Mouse (Mus musculus): ENCODE measurements at regions not wholly inside any gene's neighbourhood (a gene's known extent, or its start where the extent isn't known, plus 50 kb on each side); places are given as distances from the start of the nearest gene placed in this dataset.

DNA sequence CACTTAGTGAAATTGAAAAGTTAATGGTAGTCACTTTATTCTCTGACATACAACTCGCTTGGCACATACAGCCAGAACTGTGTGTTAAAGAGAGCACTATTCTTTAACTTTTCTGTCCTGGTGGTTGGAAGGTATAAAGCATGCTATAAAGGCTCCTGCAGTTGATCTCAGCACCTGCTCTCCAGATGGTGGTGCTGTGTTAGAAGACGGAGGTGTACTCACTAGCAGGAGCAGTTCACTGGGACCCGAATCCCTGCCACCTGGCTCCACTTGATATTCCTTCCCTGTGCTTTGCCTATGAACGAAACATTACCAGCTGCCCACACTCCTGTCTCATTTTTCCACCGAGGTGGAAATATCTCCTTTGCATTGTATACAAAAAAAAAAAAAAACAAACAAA lies 373.2 kb upstream of the Adamts16 start:
- H3K36me3 ChIP-seq (ENCODE audit: control insufficient read depth, insufficient read depth, low read length) = no peaks in the 10 kb centered on the region
- H3K4me1 ChIP-seq (ENCODE audit: control insufficient read depth, insufficient read depth, low read length) = no peaks in the 10 kb centered on the region
- H3K27me3 ChIP-seq (replicated peaks; ENCODE audit: control insufficient read depth, insufficient read depth, low read length) = no peaks in the 10 kb centered on the region
- WGBS = 53% methylated on average over 5 of the region's 5 CpGs
- no peak for ATAC-seq
- H3K27ac ChIP-seq (ENCODE audit: low read depth, low read length) = no peak overlapping the region
- H3K4me3 ChIP-seq (ENCODE audit: low read depth, low read length) = no peak overlapping the region
- H3K9me3 ChIP-seq (replicated peaks; ENCODE audit: control insufficient read depth, low read length) = no peaks in the 10 kb centered on the region
- H3K9ac ChIP-seq (ENCODE audit: low read length) = no peak overlapping the region
- no peak overlapping the region for H3K4me2 ChIP-seq (ENCODE audit: low read length)
- DNase-seq (ENCODE audit: low spot score) = no peak

DNA sequence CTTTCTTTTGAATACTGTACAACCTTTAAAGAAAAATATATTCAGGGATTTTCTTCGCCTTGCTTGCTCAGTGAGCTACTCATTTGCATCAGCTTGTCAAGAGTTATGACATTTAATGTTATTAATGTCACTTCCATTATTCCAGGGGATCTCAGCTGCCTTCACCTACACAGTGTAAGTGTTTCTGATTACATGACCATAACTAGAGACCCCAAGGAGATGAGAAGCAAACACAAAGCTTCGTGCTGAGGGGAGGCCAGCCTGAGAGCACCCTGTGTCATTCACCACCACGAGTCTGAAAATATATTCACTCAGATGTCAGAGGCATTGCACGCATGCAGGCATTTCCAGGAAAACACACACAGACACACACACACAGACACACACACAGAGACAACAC lies 369.8 kb upstream of the Adamts16 start:
- ATAC-seq = no peak
- Histone ChIP-seq H3K4me1 (ENCODE audit: control insufficient read depth, insufficient read depth, low read length) (no peaks in the 10 kb centered on the region), H3K27me3 (replicated peaks; ENCODE audit: control insufficient read depth, insufficient read depth, low read length) (no peaks in the 10 kb centered on the region), H3K27ac (ENCODE audit: low read depth, low read length) (no peak overlapping the region), H3K36me3 (ENCODE audit: control insufficient read depth, insufficient read depth, low read length) (no peaks in the 10 kb centered on the region), H3K4me3 (ENCODE audit: low read depth, low read length) (no peak overlapping the region), H3K9me3 (replicated peaks; ENCODE audit: control insufficient read depth, low read length) (no peaks in the 10 kb centered on the region), H3K4me2 (ENCODE audit: low read length) (no peak overlapping the region), H3K9ac (ENCODE audit: low read length) (no peak overlapping the region)
- WGBS = 59% methylated on average over 4 of the region's 4 CpGs
- no peak for DNase-seq (ENCODE audit: low spot score)

DNA sequence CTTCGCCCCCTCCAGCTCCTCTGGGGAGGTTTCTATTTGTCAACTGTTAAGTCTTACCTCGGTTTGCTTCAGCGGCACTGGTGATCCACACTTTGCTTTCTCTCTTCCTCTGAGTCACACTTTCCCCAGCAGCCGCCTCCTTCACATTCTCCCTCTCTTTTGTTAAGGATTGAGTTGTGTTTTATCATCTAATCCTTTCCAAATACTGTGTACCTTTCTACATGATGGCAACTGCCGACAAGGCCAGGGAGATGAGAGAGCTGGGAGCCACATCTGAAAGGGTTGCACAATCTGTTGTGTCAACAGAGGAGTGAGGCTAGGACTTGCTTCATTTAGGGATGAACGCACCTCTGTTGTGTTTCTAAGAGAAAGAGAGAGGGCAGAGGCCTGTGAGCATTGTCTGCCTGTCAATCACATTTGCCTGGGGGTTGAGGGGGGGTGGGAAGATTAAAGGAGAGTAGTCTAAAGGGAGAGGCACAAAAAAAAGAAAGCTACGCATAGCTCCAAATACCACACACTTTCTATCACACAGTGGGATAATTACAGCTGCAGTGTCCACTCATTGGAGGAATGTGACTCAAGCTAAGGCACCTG lies 369.1 kb upstream of the Adamts16 start:
- DNase-seq (ENCODE audit: low spot score) (no peak), ATAC-seq (peak; percentile 23; the same call in 1 of the 2 replicates)
- Histone ChIP-seq H3K27ac (ENCODE audit: low read depth, low read length) (no peak overlapping the region), H3K9ac (ENCODE audit: low read length) (no peak overlapping the region), H3K4me2 (ENCODE audit: low read length) (no peak overlapping the region), H3K4me1 (ENCODE audit: control insufficient read depth, insufficient read depth, low read length) (no peaks in the 10 kb centered on the region), H3K4me3 (ENCODE audit: low read depth, low read length) (no peak overlapping the region), H3K9me3 (replicated peaks; ENCODE audit: control insufficient read depth, low read length) (no peaks in the 10 kb centered on the region), H3K36me3 (ENCODE audit: control insufficient read depth, insufficient read depth, low read length) (no peaks in the 10 kb centered on the region), H3K27me3 (replicated peaks; ENCODE audit: control insufficient read depth, insufficient read depth, low read length) (no peaks in the 10 kb centered on the region)
- WGBS = 17% methylated on average over 7 of the region's 7 CpGs

DNA sequence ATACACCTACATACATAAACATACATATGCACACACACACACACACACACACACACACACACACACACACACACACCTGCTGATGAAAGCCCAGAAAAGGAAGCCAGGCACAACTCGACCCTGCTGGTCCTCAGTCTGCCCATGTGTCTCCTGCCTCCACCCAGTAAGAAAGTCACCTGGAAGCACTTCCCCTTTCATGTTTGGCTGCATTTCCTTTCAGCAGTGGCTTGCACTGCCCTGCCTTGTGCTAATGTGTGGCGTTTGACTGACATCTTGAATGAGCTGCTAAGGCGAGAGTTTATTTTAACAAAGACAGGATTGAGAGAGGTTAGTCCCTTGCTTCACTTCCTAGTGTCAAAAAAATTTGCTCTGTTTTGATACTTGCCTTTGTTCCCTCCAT lies 364.1 kb upstream of the Adamts16 start:
- H3K9me3 ChIP-seq (replicated peaks; ENCODE audit: control insufficient read depth, low read length) = no peaks in the 10 kb centered on the region
- WGBS = 40% methylated on average over 3 of the region's 3 CpGs
- DNase-seq (ENCODE audit: low spot score) (no peak), ATAC-seq (no peak)
- no peak overlapping the region for H3K9ac ChIP-seq (ENCODE audit: low read length)
- H3K27me3 ChIP-seq (replicated peaks; ENCODE audit: control insufficient read depth, insufficient read depth, low read length) = no peaks in the 10 kb centered on the region
- H3K4me1 ChIP-seq (ENCODE audit: control insufficient read depth, insufficient read depth, low read length) = no peaks in the 10 kb centered on the region
- H3K36me3 ChIP-seq (ENCODE audit: control insufficient read depth, insufficient read depth, low read length) = no peaks in the 10 kb centered on the region
- H3K4me3 ChIP-seq (ENCODE audit: low read depth, low read length) = no peak overlapping the region
- H3K4me2 ChIP-seq (ENCODE audit: low read length) = no peak overlapping the region
- no peak overlapping the region for H3K27ac ChIP-seq (ENCODE audit: low read depth, low read length)

DNA sequence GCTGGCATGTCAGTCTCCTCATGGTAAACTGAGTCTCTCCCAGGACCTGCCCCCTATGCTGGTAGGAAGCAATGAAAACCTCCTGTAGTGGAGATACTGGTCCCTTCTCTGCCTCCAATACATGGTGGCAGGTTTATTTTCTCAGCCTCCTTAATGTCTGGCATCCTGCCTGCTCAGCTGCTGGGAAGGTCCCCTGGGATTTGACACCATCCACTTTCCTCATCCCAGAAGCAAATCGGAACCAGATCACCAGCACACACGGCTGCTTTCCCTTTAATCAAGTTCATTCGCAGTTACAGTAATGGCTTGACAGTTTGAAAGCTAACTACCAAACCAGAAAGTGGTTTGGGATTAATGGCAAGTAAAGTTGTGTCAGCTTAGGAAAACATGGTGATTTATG lies 359.0 kb upstream of the Adamts16 start:
- Histone ChIP-seq H3K4me3 (ENCODE audit: low read depth, low read length) (no peak overlapping the region), H3K4me1 (ENCODE audit: control insufficient read depth, insufficient read depth, low read length) (no peaks in the 10 kb centered on the region), H3K4me2 (ENCODE audit: low read length) (no peak overlapping the region), H3K27ac (ENCODE audit: low read depth, low read length) (no peak overlapping the region), H3K9me3 (replicated peaks; ENCODE audit: control insufficient read depth, low read length) (no peaks in the 10 kb centered on the region), H3K27me3 (replicated peaks; ENCODE audit: control insufficient read depth, insufficient read depth, low read length) (no peaks in the 10 kb centered on the region), H3K9ac (ENCODE audit: low read length) (no peak overlapping the region), H3K36me3 (ENCODE audit: control insufficient read depth, insufficient read depth, low read length) (no peaks in the 10 kb centered on the region)
- 57% methylated on average over 3 of the region's 3 CpGs for WGBS
- DNase-seq (ENCODE audit: low spot score) = peak; percentile 36
- no peak for ATAC-seq

DNA sequence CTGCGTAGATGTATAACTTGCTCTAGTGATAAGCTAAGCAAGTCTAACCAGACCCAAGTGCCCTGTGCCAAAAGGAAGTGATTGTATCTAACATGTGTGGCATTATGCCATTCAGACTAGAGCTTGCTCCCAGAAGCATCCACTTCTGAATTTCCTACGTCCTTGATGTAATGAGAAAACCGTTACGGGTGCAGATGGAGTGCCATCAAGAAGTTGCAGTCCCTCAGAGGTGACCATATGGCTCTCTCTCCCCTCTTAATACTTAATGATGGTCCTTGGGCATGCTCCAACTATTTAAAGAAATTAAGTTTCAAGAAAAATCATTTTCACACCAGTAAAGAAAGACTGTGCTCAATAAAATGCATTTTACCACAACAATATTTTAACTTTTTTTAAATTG lies 354.1 kb upstream of the Adamts16 start:
- H3K4me1 ChIP-seq (ENCODE audit: control insufficient read depth, insufficient read depth, low read length) = no peaks in the 10 kb centered on the region
- H3K9ac ChIP-seq (ENCODE audit: low read length) = no peak overlapping the region
- no peaks in the 10 kb centered on the region for H3K9me3 ChIP-seq (replicated peaks; ENCODE audit: control insufficient read depth, low read length)
- WGBS = 75% methylated on average over 4 of the region's 4 CpGs
- ATAC-seq (peak; percentile 52; the same call in 1 of the 2 replicates), DNase-seq (ENCODE audit: low spot score) (peak; percentile 49)
- H3K27me3 ChIP-seq (replicated peaks; ENCODE audit: control insufficient read depth, insufficient read depth, low read length) = no peaks in the 10 kb centered on the region
- no peak overlapping the region for H3K27ac ChIP-seq (ENCODE audit: low read depth, low read length)
- H3K4me3 ChIP-seq (ENCODE audit: low read depth, low read length) = no peak overlapping the region
- no peaks in the 10 kb centered on the region for H3K36me3 ChIP-seq (ENCODE audit: control insufficient read depth, insufficient read depth, low read length)
- H3K4me2 ChIP-seq (ENCODE audit: low read length) = no peak overlapping the region

DNA sequence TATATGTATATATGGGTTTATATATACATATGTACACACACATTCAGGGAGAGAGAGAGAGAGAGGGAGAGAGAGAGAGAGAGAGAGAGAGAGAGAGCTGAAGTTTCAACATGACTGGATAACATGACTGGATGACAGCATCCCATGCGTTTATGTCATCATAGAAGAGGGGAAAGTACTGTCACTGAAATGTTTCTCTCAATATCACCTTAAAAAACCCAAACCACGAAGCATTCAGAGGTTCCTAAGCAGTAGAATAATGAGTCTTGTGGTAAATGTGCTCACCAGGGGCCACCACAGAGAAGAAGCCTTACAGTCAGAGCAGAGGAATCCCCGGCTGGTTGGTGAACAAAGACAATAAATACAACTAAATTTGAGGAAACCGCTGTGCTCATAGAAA lies 342.9 kb upstream of the Adamts16 start:
- H3K4me2 ChIP-seq (ENCODE audit: low read length) = no peak overlapping the region
- WGBS = 77% methylated on average over 4 of the region's 4 CpGs
- no peak overlapping the region for H3K27ac ChIP-seq (ENCODE audit: low read depth, low read length)
- no peak for DNase-seq (ENCODE audit: low spot score)
- H3K27me3 ChIP-seq (replicated peaks; ENCODE audit: control insufficient read depth, insufficient read depth, low read length) = no peaks in the 10 kb centered on the region
- no peak overlapping the region for H3K9ac ChIP-seq (ENCODE audit: low read length)
- no peaks in the 10 kb centered on the region for H3K9me3 ChIP-seq (replicated peaks; ENCODE audit: control insufficient read depth, low read length)
- H3K4me3 ChIP-seq (ENCODE audit: low read depth, low read length) = no peak overlapping the region
- no peak for ATAC-seq
- H3K4me1 ChIP-seq (ENCODE audit: control insufficient read depth, insufficient read depth, low read length) = no peaks in the 10 kb centered on the region
- no peaks in the 10 kb centered on the region for H3K36me3 ChIP-seq (ENCODE audit: control insufficient read depth, insufficient read depth, low read length)

DNA sequence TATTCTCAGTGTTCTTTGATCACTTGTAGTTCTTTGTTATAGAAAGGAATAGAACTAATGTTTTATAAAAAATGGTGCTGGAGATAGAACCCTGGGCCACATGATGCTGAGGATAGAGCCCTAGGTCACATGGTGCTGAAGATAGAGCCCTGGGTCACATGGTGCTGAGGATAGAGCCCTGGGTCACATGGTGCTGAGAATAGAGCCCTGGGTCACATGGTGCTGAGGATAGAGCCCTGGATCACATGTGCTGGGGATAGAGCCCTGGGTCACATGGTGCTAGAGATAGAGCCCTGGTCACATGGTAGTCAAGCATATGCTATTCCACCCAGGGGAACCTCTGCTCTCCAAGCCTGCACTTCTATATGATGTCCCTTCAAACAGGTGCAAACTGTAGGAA lies 337.5 kb upstream of the Adamts16 start:
- Histone ChIP-seq H3K9me3 (replicated peaks; ENCODE audit: control insufficient read depth, low read length) (no peaks in the 10 kb centered on the region), H3K27ac (ENCODE audit: low read depth, low read length) (no peak overlapping the region), H3K36me3 (ENCODE audit: control insufficient read depth, insufficient read depth, low read length) (no peaks in the 10 kb centered on the region), H3K27me3 (replicated peaks; ENCODE audit: control insufficient read depth, insufficient read depth, low read length) (no peaks in the 10 kb centered on the region), H3K4me3 (ENCODE audit: low read depth, low read length) (no peak overlapping the region), H3K4me1 (ENCODE audit: control insufficient read depth, insufficient read depth, low read length) (no peaks in the 10 kb centered on the region), H3K4me2 (ENCODE audit: low read length) (no peak overlapping the region), H3K9ac (ENCODE audit: low read length) (no peak overlapping the region)
- DNase-seq (ENCODE audit: low spot score) (no peak), ATAC-seq (no peak)

DNA sequence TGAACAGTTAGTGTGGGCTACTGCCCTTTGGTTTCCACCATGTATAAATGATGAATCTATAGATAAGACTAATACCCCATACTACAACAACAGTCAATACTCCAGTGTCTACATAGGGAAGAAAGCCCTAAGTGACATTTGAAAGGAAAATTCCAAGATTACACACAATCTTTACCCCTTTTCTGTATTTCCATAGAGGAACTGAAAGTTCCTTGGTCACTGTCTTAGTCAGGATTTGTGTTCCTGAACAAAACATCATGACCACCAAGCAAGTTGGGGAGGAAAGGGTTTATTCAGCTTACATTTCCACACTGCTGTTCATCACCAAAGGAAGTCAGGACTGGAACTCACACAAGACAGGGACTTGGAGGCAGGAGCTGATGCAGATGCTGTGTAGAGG lies 332.7 kb upstream of the Adamts16 start:
- no peaks in the 10 kb centered on the region for H3K36me3 ChIP-seq (ENCODE audit: control insufficient read depth, insufficient read depth, low read length)
- no peaks in the 10 kb centered on the region for H3K27me3 ChIP-seq (replicated peaks; ENCODE audit: control insufficient read depth, insufficient read depth, low read length)
- H3K9ac ChIP-seq (ENCODE audit: low read length) = no peak overlapping the region
- no peak overlapping the region for H3K4me2 ChIP-seq (ENCODE audit: low read length)
- H3K9me3 ChIP-seq (replicated peaks; ENCODE audit: control insufficient read depth, low read length) = no peaks in the 10 kb centered on the region
- H3K4me3 ChIP-seq (ENCODE audit: low read depth, low read length) = no peak overlapping the region
- ATAC-seq = no peak
- no peaks in the 10 kb centered on the region for H3K4me1 ChIP-seq (ENCODE audit: control insufficient read depth, insufficient read depth, low read length)
- no peak for DNase-seq (ENCODE audit: low spot score)
- H3K27ac ChIP-seq (ENCODE audit: low read depth, low read length) = no peak overlapping the region
